Mouse (Mus musculus): ENCODE measurements around the gene Dusp13.

GRCm38 (mm10) chr14:21733131-21733905 lies 17.7 kb downstream of the Dusp13 start:
- TF ChIP-seq CTCF (IDR thresholded peaks at IDR 0.05; ENCODE audit: control insufficient read depth, insufficient read depth, insufficient replicate concordance, low read depth, low read length): no peak
- no peak for TF ChIP-seq POLR2A (IDR thresholded peaks at IDR 0.05; ENCODE audit: control insufficient read depth, low read depth, low read length)
